ENCODE assay signal across 11 mouse cellular contexts in the genomic region with DNA sequence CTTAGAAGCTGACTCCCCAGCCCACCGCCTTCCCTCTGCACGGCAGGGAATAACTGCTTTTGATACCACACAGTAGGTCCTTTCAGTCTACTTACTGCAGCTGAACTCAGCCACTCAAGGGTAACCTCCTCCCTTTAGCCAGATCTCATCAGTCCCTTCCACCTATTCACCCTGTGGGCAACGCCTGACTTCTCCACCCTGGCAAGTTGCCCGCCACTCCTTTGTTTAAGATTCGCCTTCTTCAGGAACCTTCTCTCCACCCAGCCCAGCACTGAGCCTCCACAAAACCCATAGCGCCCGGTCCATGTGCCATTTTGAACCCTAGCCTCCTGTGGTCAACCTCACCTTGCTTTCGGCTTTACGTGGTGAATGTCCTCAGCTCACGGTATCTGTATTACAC.
A peak's percentile ranks its signal among the peaks of the same experiment; 100 is the strongest.
DNase-seq lines count a peak whose midpoint lies in the region; ATAC-seq lines count a peak whose summit lies in the region.
"Had no signal": no experiment of that assay in that cellular context is flagged by ENCODE, and none has a peak within 500 bp of the region (broad histone marks: within the 10 kb centered on the region; RNA-seq: fewer than 3 reads in every experiment).

No protein-coding gene starts in this region.

- peak overlapping the region; percentile 26; the same call in 1 of the 2 replicates for H3K27ac ChIP-seq in heart, embryonic 12.5 days (ENCODE audit: poor library complexity, severe bottlenecking)
- peak overlapping the region; percentile 91 for H3K27ac ChIP-seq in embryonic facial prominence, embryonic 13.5 days
- no peak overlapping the region for H3K27ac ChIP-seq in liver, embryonic 11.5 days (ENCODE audit: low read depth, low read length)

- H3K4me2 ChIP-seq in heart, embryonic 12.5 days: no peak overlapping the region
- no peak overlapping the region for H3K4me2 ChIP-seq in embryonic facial prominence, embryonic 13.5 days
- H3K4me2 ChIP-seq in liver, embryonic 11.5 days: no peak overlapping the region

- 85% methylated on average over 10 of the region's 10 CpGs for WGBS in heart, embryonic 12.5 days
- 83% methylated on average over 10 of the region's 10 CpGs for WGBS in embryonic facial prominence, embryonic 13.5 days
- WGBS in liver, embryonic 11.5 days: 90% methylated on average over 10 of the region's 10 CpGs

- H3K27me3 ChIP-seq in heart, embryonic 12.5 days (replicated peaks): no peaks in the 10 kb centered on the region
- H3K27me3 ChIP-seq in embryonic facial prominence, embryonic 13.5 days: no peaks in the 10 kb centered on the region
- H3K27me3 ChIP-seq in liver, embryonic 11.5 days (replicated peaks; ENCODE audit: control insufficient read depth, insufficient read depth, low read length): no peaks in the 10 kb centered on the region

- no peak overlapping the region for H3K4me3 ChIP-seq in heart, embryonic 12.5 days
- no peak overlapping the region for H3K4me3 ChIP-seq in embryonic facial prominence, embryonic 13.5 days
- H3K4me3 ChIP-seq in liver, embryonic 11.5 days (ENCODE audit: low read depth, low read length): no peak overlapping the region

- no peak overlapping the region for H3K9ac ChIP-seq in heart, embryonic 12.5 days
- 0 out of 2 replicates have a peak overlapping the region, but pooled peaks have one; percentile 32 for H3K9ac ChIP-seq in embryonic facial prominence, embryonic 13.5 days
- no peak overlapping the region for H3K9ac ChIP-seq in liver, embryonic 11.5 days (ENCODE audit: low read depth, low read length)

- peaks cover 50% of the 10 kb centered on the region for H3K36me3 ChIP-seq in heart, embryonic 12.5 days
- peaks cover 76% of the 10 kb centered on the region for H3K36me3 ChIP-seq in embryonic facial prominence, embryonic 13.5 days
- H3K36me3 ChIP-seq in liver, embryonic 11.5 days (ENCODE audit: control insufficient read depth, insufficient read depth, low read length): no peaks in the 10 kb centered on the region

- no peak for DNase-seq in heart, adult 9 months (ENCODE audit: low spot score in 2 of 2)
- DNase-seq in kidney, postnatal 10 days: peak; percentile 66
- no peak for DNase-seq in kidney, postnatal 14 days
- peak; percentile 77 for DNase-seq in lung, postnatal 10 days
- no peak for DNase-seq in liver, embryonic 11.5 days (ENCODE audit: low spot score)
- DNase-seq in right cerebral cortex, postnatal 14 days: no peak
- DNase-seq: B cell, adult 2 months; right cerebral cortex, postnatal 25 days had no signal

- no peak for ATAC-seq in heart, embryonic 12.5 days (ENCODE audit: insufficient number of reproducible peaks, low FRiP score)
- ATAC-seq in embryonic facial prominence, embryonic 13.5 days (ENCODE audit: insufficient number of reproducible peaks, insufficient read depth, low FRiP score, low TSS enrichment, low read depth): 0 out of 2 replicates have a peak, but pooled peaks have one; percentile 4
- no peak for ATAC-seq in liver, embryonic 11.5 days (replicated peaks; ENCODE audit: low FRiP score)
- ATAC-seq: activated CD4-positive, CD25-positive, alpha-beta regulatory T cell, adult 4 months had no signal

- H3K9me3 ChIP-seq in heart, embryonic 12.5 days (replicated peaks): no peaks in the 10 kb centered on the region
- no peaks in the 10 kb centered on the region for H3K9me3 ChIP-seq in embryonic facial prominence, embryonic 13.5 days
- no peaks in the 10 kb centered on the region for H3K9me3 ChIP-seq in liver, embryonic 11.5 days (ENCODE audit: control insufficient read depth, low read length)

- peaks cover 50% of the 10 kb centered on the region for H3K4me1 ChIP-seq in heart, embryonic 12.5 days (replicated peaks)
- peaks cover 68% of the 10 kb centered on the region for H3K4me1 ChIP-seq in embryonic facial prominence, embryonic 13.5 days
- H3K4me1 ChIP-seq in liver, embryonic 11.5 days (replicated peaks; ENCODE audit: control insufficient read depth, insufficient read depth, low read length): peaks cover 20% of the 10 kb centered on the region

Comparison
In these comparisons a context has a peak if more than half of its experiments do, and no peak if none do; other contexts are left out.
1. DNase-seq: peak in kidney, postnatal 10 days (single experiment) and lung, postnatal 10 days (single experiment); none in heart, adult 9 months (0 of 2), kidney, postnatal 14 days (single experiment), liver, embryonic 11.5 days (single experiment) and right cerebral cortex, postnatal 14 days (single experiment).